Mouse (Mus musculus): ENCODE results near the gene Polr3c. TPM values are rescaled to one million over a fixed set of nuclear protein-coding genes. Genes with fewer than 3 reads are reported as not detected.
"Not testable (repeated sequence)": the region's sequence is repeated elsewhere in the genome, so short reads cannot be mapped to it uniquely, and the experiment has no call there.

Gene Polr3c
- polyA plus RNA-seq, 1 experiment = 5.0 TPM

DNA sequence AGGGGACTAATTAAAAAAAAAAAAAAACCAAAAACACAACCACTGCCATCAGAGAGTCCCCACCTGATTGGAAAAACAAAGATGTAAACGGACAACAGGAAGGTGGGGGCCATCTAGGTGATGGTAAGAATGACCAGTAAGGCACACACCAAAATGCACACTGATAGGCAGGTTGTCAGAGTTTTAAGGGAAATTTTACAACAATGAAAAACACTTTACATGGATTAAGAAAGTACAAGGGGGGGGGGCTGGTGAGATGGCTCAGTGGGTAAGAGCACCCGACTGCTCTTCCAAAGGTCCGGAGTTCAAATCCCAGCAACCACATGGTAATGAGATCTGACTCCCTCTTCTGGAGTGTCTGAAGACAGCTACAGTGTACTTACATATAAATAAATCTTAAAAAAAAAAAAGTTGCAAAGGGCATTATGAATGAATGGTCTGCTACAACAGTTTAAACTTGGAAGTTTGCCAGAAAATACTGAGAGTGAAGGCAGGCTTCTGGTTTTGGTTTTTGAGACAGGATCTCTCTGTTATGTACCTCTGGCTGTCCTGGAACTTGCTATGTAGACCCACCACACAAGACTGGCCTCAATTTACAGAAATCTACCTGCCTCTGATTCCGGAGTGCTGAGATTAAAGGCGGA is 58.9 kb downstream of the Polr3c start:
- no peak for TF ChIP-seq FLI1 (IDR thresholded peaks at IDR 0.05; ENCODE audit: low read length)
- no peak for TF ChIP-seq GATA1 (IDR thresholded peaks at IDR 0.05; ENCODE audit: borderline replicate concordance, low read length)

DNA sequence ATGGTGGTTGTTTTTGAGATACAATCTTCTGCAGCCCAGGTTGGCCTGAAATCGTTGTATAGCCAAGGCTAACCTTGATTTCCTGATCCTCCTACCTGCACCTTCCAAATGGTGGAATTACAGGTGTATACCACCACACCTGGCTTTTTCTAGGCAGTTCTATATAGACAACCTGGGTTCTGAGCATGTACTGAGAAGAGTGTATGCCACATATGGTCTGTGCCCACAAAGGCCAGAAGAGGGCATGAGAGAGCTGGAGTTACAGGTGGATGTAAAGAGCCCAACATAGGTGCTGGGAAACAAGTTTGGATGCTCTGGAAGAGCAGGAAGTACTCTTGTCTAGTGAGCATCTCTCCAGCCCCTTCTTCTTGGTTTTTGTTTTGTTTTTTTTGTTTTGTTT is 60.1 kb downstream of the Polr3c start:
- TF ChIP-seq FLI1 (IDR thresholded peaks at IDR 0.05; ENCODE audit: low read length) = no peak
- TF ChIP-seq GATA1 (IDR thresholded peaks at IDR 0.05; ENCODE audit: borderline replicate concordance, low read length) = no peak
- Histone ChIP-seq H3K27me3 (replicated peaks) (no peaks in the 10 kb centered on the region), H3K36me3 (replicated peaks; ENCODE audit: low read length) (no peaks in the 10 kb centered on the region), H3K9me3 (no peaks in the 10 kb centered on the region), H3K4me1 (peaks cover 45% of the 10 kb centered on the region), H3K4me3 (replicated peaks) (no peak overlapping the region)

More for the DNA sequence above, 58.9 kb downstream of the Polr3c start:
- no peak overlapping the region for H3K4me3 ChIP-seq (replicated peaks)
- peaks cover 51% of the 10 kb centered on the region for H3K4me1 ChIP-seq
- no peaks in the 10 kb centered on the region for H3K9me3 ChIP-seq
- H3K36me3 ChIP-seq (replicated peaks; ENCODE audit: low read length) = peaks cover 3% of the 10 kb centered on the region
- no peaks in the 10 kb centered on the region for H3K27me3 ChIP-seq (replicated peaks)

GRCm38 (mm10) chr3:96666916-96667315 is 60.5 kb downstream of the Polr3c start:
- H3K9me3 ChIP-seq = no peaks in the 10 kb centered on the region
- H3K4me3 ChIP-seq (replicated peaks) = no peak overlapping the region
- H3K4me1 ChIP-seq = peaks cover 41% of the 10 kb centered on the region
- TF ChIP-seq GATA1 (IDR thresholded peaks at IDR 0.05; ENCODE audit: borderline replicate concordance, low read length) (no peak), FLI1 (IDR thresholded peaks at IDR 0.05; ENCODE audit: low read length) (no peak)
- H3K36me3 ChIP-seq (replicated peaks; ENCODE audit: low read length) = no peaks in the 10 kb centered on the region
- no peaks in the 10 kb centered on the region for H3K27me3 ChIP-seq (replicated peaks)

DNA sequence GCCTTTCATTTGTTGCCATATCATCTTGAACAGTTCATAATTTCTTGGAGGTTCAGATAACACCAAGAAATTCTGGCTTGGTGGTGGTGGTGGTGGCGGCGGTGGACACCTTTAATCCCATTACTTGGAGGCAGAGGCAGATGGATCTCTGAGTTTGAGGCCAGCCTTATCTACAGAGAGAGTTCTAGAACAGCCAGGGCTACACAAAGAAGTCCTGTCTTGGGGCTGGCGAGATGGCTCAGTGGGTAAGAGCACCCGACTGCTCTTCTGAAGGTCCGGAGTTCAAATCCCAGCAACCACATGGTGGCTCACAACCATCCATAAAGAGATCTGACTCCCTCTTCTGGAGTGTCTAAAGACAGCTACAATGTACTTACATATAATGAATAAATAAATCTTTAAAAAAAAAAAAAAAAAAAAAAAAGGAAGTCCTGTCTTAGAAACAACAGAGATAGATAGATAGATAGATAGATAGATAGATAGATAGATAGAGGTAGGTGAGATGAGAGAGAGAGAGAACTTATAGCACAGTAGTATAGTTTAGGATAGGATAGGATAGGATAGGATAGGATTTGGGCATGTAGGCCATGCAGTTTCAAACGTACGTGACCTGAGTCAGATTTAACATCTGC is 61.6 kb downstream of the Polr3c start:
- peaks cover 41% of the 10 kb centered on the region for H3K4me1 ChIP-seq
- not testable (repeated sequence) for H3K9me3 ChIP-seq; H3K27me3 ChIP-seq (replicated peaks); H3K36me3 ChIP-seq (replicated peaks; ENCODE audit: low read length); H3K4me3 ChIP-seq (replicated peaks)

GRCm38 (mm10) chr3:96663432-96664239 is 63.8 kb downstream of the Polr3c start:
- Histone ChIP-seq H3K4me3 (replicated peaks) (peak overlapping the region; percentile 74), H3K27me3 (replicated peaks) (no peaks in the 10 kb centered on the region)

GRCm38 (mm10) chr3:96662731-96663316 is 64.6 kb downstream of the Polr3c start:
- H3K36me3 ChIP-seq (replicated peaks; ENCODE audit: low read length) = no peaks in the 10 kb centered on the region
- TF ChIP-seq GATA1 (IDR thresholded peaks at IDR 0.05; ENCODE audit: borderline replicate concordance, low read length) (no peak), FLI1 (IDR thresholded peaks at IDR 0.05; ENCODE audit: low read length) (no peak)
- peaks cover 30% of the 10 kb centered on the region for H3K4me1 ChIP-seq
- peaks cover 2% of the 10 kb centered on the region for H3K27me3 ChIP-seq (replicated peaks)
- no peaks in the 10 kb centered on the region for H3K9me3 ChIP-seq
- no peak overlapping the region for H3K4me3 ChIP-seq (replicated peaks)

More at GRCm38 (mm10) chr3:96663432-96664239, 63.8 kb downstream of the Polr3c start:
- no peaks in the 10 kb centered on the region for H3K36me3 ChIP-seq (replicated peaks; ENCODE audit: low read length)
- TF ChIP-seq GATA1 (IDR thresholded peaks at IDR 0.05; ENCODE audit: borderline replicate concordance, low read length) = no peak
- no peak for TF ChIP-seq FLI1 (IDR thresholded peaks at IDR 0.05; ENCODE audit: low read length)
- H3K4me1 ChIP-seq = peaks cover 30% of the 10 kb centered on the region
- H3K9me3 ChIP-seq = no peaks in the 10 kb centered on the region

Other genes starting within 250 kb of the Polr3c start
- gene Hfe2, start 202.5 kb downstream of the Polr3c start, polyA plus RNA-seq (2012; ENCODE audit: insufficient read depth, low replicate concordance) = 21.2 and 30.0 TPM in 2 replicates
- gene Txnip, start 169.7 kb downstream of the Polr3c start, polyA plus RNA-seq (2012; ENCODE audit: insufficient read depth, low replicate concordance) = 4.1 and 22.7 TPM in 2 replicates
- 0.51 TPM in 1 of 2 replicates, not detected in the other for gene Gm16253, start 150.6 kb downstream of the Polr3c start, polyA plus RNA-seq (2012; ENCODE audit: insufficient read depth, low replicate concordance)
- 4.6 and 15.4 TPM in 2 replicates for gene Polr3gl, start 133.4 kb downstream of the Polr3c start, polyA plus RNA-seq (2012; ENCODE audit: insufficient read depth, low replicate concordance)
- gene Ankrd34a, start 131.0 kb downstream of the Polr3c start, polyA plus RNA-seq (2012; ENCODE audit: insufficient read depth, low replicate concordance) = not detected in 2 replicates
- 1.2 TPM in 1 of 2 replicates, not detected in the other for gene Lix1l, start 126.5 kb downstream of the Polr3c start, polyA plus RNA-seq (2012; ENCODE audit: insufficient read depth, low replicate concordance)
- 14.0 and 112 TPM in 2 replicates for gene Rbm8a, start 97.7 kb downstream of the Polr3c start, polyA plus RNA-seq (2012; ENCODE audit: insufficient read depth, low replicate concordance)
- gene Pex11b, start 92.3 kb downstream of the Polr3c start, polyA plus RNA-seq (2012; ENCODE audit: insufficient read depth, low replicate concordance) = 2.2 TPM in 1 of 2 replicates, not detected in the other
- gene Gm42957, start 92.2 kb downstream of the Polr3c start, polyA plus RNA-seq (2012; ENCODE audit: insufficient read depth, low replicate concordance) = not detected in 2 replicates
- 0.01 TPM in 1 of 2 replicates, not detected in the other for gene Itga10, start 82.0 kb downstream of the Polr3c start, polyA plus RNA-seq (2012; ENCODE audit: insufficient read depth, low replicate concordance)
- gene Ankrd35, start 57.5 kb downstream of the Polr3c start, polyA plus RNA-seq (2012; ENCODE audit: insufficient read depth, low replicate concordance) = 9.5 and 30.5 TPM in 2 replicates
- 30.6 and 32.8 TPM in 2 replicates for gene Pias3, start 31.2 kb downstream of the Polr3c start, polyA plus RNA-seq (2012; ENCODE audit: insufficient read depth, low replicate concordance)
- 0.17 TPM in 1 of 2 replicates, not detected in the other for gene Nudt17, start 19.1 kb downstream of the Polr3c start, polyA plus RNA-seq (2012; ENCODE audit: insufficient read depth, low replicate concordance)
- 2.5 and 19.1 TPM in 2 replicates for gene Rnf115, start within 50 bp of the Polr3c start, polyA plus RNA-seq (2012; ENCODE audit: insufficient read depth, low replicate concordance)
- gene Pdzk1, start 101.7 kb upstream of the Polr3c start, polyA plus RNA-seq (2012; ENCODE audit: insufficient read depth, low replicate concordance) = 0.89 TPM in 1 of 2 replicates, not detected in the other
- not detected in 2 replicates for gene Cd160, start 101.7 kb upstream of the Polr3c start, polyA plus RNA-seq (2012; ENCODE audit: insufficient read depth, low replicate concordance)
- not detected in 2 replicates for gene Gja5, start 177.1 kb upstream of the Polr3c start, polyA plus RNA-seq (2012; ENCODE audit: insufficient read depth, low replicate concordance)
- 0.97 and 1.8 TPM in 2 replicates for gene Gpr89, start 177.7 kb upstream of the Polr3c start, polyA plus RNA-seq (2012; ENCODE audit: insufficient read depth, low replicate concordance)
- gene Gja8, start 198.4 kb upstream of the Polr3c start, polyA plus RNA-seq (2012; ENCODE audit: insufficient read depth, low replicate concordance) = not detected in 2 replicates

All from megakaryocyte, embryonic 14.5 days (primary cell).